Mouse (Mus musculus) Muller cell, postnatal 12 days (primary cell): Measurements from ENCODE around the gene BC048671.

Experiments
- DNase-seq: peaks from one replicate; pipeline ENCODE4 v3.0.0-alpha.2; 2015; ENCODE audit errors: inconsistent ontology term

BC048671 gene

GRCm38 (mm10) chr6:90350011-90350410, 49.0 kb downstream of the BC048671 start:
- no peak for DNase-seq
